Mouse (Mus musculus) layer of hippocampus, postnatal 10 days (tissue): ENCODE measurements around the gene Dpy19l3. TPM values are rescaled to one million over a fixed set of nuclear protein-coding genes. Genes with fewer than 3 reads are reported as not detected.

ENCODE experiments used
- DNase-seq, 2 experiments: peaks; one replicate each; pipeline ENCODE4 v3.0.0; 2021; ENCODE audit warnings: low spot score in 2 of 2
- total RNA-seq, 2 experiments: library from RNA; stranded (reverse); gene quantifications; 2 replicates each; pipeline ENCODE4 v1.2.3; 2021

Gene Dpy19l3
- total RNA-seq, 2 experiments from 2014 or later: 83.6 to 84.5 TPM

DNA sequence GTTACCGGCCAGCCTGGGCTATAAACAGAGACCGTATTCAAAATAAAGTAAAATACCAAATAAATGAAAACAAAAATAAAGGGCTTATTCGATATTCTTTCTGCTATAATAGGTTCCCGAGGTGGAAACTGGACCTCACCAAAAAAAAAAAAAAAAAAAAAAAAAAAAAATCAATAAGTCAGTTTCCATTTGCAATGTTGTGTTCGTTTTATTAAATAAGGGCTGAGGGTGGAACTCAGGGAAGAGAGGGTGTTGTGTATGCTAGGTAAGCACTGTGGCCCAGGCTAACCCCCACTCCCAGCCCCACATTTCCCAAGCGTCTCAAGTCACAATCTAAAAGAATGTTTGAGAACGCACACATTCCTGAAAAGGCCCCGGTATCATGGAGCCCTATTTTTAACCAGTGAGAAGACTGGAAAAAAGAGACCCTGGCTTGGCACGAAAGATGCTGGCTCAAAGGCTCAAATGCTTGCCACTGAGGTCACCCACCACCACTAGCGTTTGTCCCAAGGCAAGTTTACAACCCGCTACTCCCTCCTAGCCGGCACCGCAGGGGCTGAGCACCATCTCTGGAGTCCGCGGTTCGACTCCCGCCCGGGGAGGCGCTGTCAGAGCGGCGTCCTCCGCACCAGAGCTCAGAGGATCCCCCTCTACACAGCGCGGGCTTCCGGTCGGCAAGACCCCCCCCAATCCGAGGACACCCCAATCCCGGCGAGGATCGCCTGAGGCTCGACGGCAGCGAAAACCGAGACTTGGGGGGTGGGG lies 107.8 kb downstream of the Dpy19l3 start:
- peak; percentile 37 to 52 for DNase-seq

DNA sequence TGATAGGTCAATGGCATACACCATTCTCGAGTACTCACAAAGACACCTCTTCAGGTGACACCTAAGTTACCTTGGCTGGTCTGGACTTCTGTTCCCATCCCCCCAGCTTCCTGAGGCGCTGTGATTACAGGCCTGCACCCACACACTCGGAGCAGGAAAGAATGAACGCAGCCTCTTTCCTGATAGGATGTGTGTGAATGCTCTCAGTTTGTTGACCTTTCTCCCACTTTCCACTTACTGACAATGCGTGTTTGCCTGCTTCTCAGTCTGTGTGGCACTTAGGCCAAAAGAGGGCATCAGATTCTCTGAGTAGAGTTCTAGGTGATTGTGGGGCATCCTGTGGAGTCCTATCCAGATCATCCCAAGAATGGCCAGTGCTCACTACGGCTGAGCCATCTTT lies 114.2 kb downstream of the Dpy19l3 start:
- DNase-seq: no peak

DNA sequence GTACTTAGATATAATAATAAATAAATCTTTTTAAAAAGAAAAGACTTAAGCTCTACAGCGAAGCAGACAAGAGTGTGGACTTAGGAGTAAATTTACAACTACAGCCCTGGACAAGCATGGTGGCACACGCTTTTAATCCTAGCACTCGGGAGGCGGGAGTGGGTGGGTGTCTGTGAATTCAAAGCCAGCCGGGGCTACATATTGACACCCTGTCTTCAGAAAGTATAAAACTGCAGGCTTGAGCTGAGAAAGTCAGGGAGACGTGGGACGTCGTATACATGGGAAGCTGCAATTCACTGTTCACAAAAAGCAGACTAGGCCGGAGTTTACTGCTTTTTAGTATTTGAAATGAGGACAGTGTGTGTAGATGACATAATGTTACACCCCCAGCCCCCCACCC lies 117.4 kb downstream of the Dpy19l3 start:
- no peak for DNase-seq

DNA sequence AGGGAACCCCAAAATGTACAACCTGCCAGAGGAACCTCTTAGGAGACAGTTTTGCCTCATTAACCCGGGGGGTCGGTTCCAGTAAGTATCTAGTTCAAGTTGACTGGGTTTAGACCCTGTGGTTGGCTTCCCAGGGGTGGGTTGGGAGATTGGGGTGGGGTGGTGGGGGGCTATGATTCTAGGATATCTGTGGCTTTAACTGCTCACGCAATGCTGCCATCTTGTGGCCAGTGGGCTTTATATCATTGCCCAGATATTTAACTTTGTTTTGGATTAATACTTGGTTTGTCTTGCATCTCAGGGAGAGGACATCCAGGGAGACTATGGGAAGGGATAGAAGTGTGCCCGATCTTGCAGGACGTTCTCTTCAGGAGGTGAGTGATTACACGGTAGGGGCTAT lies 118.0 kb downstream of the Dpy19l3 start:
- peak; percentile 49 to 67 for DNase-seq

Other genes with a start within 250 kb of the Dpy19l3 start
- gene Tdrd12, start 216.7 kb downstream of the Dpy19l3 start, total RNA-seq: 1 to 10 TPM in 1 of 2 experiments, under 1 TPM in 1; 0.76 to 1.2 TPM
- 10 to 100 TPM; 63.4 to 77.1 TPM for gene Nudt19, start 198.2 kb downstream of the Dpy19l3 start, total RNA-seq
- gene Rgs9bp, start 168.9 kb downstream of the Dpy19l3 start, total RNA-seq: under 1 TPM; 0.62 to 0.87 TPM
- gene Ankrd27, start 168.2 kb downstream of the Dpy19l3 start, total RNA-seq: 10 to 100 TPM; 40.1 to 46.4 TPM
- 10 to 100 TPM; 96.9 to 98.5 TPM for gene Pdcd5, start 106.9 kb downstream of the Dpy19l3 start, total RNA-seq
- gene Zfp507, start 48.5 kb upstream of the Dpy19l3 start, total RNA-seq: 10 to 100 TPM; 32.2 to 33.1 TPM